Mouse (Mus musculus) kidney, embryonic 14.5 days (tissue): ENCODE results near the gene Acbd4. TPM values are rescaled to one million over a fixed set of nuclear protein-coding genes. Genes with fewer than 3 reads are reported as not detected.

ENCODE experiments used
- ATAC-seq: fragments of 200-750 bp; cut with Nextera tagmentation; 2 replicates; pipeline ENCODE4 v1.8.0; 2017; ENCODE audit warnings: moderate number of reproducible peaks, mild to moderate bottlenecking, moderate TSS enrichment, moderate library complexity; ENCODE audit not compliant: low FRiP score, low TSS enrichment
- H3K27ac ChIP-seq: fragments of 300-500 bp; sonication (generic); 2 replicates; pipeline ENCODE4 v1.5.1; 2014; ENCODE audit warnings: low read depth, mild to moderate bottlenecking, low read length, moderate library complexity, mixed read lengths
- H3K27me3 ChIP-seq: fragments of 300-500 bp; sonication (generic); 2 replicates; pipeline ENCODE4 v1.6.1; 2014; ENCODE audit warnings: mild to moderate bottlenecking, low read length; ENCODE audit not compliant: control insufficient read depth, insufficient read depth
- H3K36me3 ChIP-seq: fragments of 300-500 bp; sonication (generic); 2 replicates; pipeline ENCODE4 v1.6.1; 2014; ENCODE audit warnings: low read length, mixed read lengths; ENCODE audit not compliant: control insufficient read depth, insufficient read depth
- H3K4me1 ChIP-seq: fragments of 300-500 bp; sonication (generic); 2 replicates; pipeline ENCODE4 v1.6.1; 2014; ENCODE audit warnings: low read length, mixed read lengths; ENCODE audit not compliant: control insufficient read depth, insufficient read depth
- H3K4me2 ChIP-seq: fragments of 300-500 bp; sonication (generic); replicated peaks from 2 replicates; pipeline ENCODE4 v1.6.1; 2014; ENCODE audit warnings: low read depth, mild to moderate bottlenecking, low read length
- H3K4me3 ChIP-seq: fragments of 300-500 bp; sonication (generic); 2 replicates; pipeline ENCODE4 v1.5.1; 2014; ENCODE audit warnings: mild to moderate bottlenecking, low read length
- H3K9ac ChIP-seq: fragments of 300-500 bp; sonication (generic); 2 replicates; pipeline ENCODE4 v1.6.1; 2014; ENCODE audit warnings: low read depth, mild to moderate bottlenecking, low read length, moderate library complexity
- H3K9me3 ChIP-seq: fragments of 300-500 bp; sonication (generic); 2 replicates; pipeline ENCODE4 v1.6.1; 2016; ENCODE audit warnings: low read length; ENCODE audit not compliant: control insufficient read depth
- WGBS: fragments of 180-500 bp; shearing (Covaris S2); extraction: QIAGEN DNeasy Blood & Tissue Kit; methylation state at CpG from one replicate; pipeline ENCODE4 v1.1.7; 2014; 5-methylcytosine and 5-hydroxymethylcytosine counted together
- polyA plus RNA-seq: library from polyadenylated mRNA; unstranded; fragments of >200 nt; fragmentation: Nextera tagmentation; extraction: Ambion mirVana; gene quantifications from 2 replicates; pipeline ENCODE4 v1.2.1, GENCODE M21; 2014

The Acbd4 gene
- polyA plus RNA-seq, 1 experiment from 2014 or later = 15.8 TPM

DNA sequence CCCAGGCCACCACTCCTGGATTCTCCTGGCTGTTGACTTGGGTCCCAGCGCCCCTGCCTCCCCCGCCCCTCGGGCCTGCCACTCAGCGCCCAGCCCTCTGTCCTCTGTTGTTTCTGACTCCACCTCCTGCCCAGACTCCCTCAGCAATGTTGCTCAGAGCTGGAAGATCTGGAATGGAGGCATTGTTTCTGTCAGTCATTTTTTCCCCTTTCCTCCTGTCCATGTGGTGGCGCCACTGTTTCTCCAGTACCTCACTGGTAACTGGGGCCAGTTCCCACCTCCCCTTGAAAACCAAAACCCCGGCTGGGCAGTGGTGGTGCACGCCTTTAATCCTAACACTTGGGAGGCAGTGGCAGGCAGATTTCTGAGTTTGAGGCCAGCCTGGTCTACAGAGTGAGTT, 60.0 kb downstream of the Acbd4 start:
- no peaks in the 10 kb centered on the region for H3K36me3 ChIP-seq
- H3K4me1 ChIP-seq = no peaks in the 10 kb centered on the region
- no peak overlapping the region for H3K27ac ChIP-seq
- no peaks in the 10 kb centered on the region for H3K27me3 ChIP-seq
- no peaks in the 10 kb centered on the region for H3K9me3 ChIP-seq
- H3K4me2 ChIP-seq = no peak overlapping the region
- ATAC-seq = no peak
- no peak overlapping the region for H3K4me3 ChIP-seq
- no peak overlapping the region for H3K9ac ChIP-seq
- 82% methylated on average over 7 of the region's 7 CpGs for WGBS

Other genes starting within 250 kb of the Acbd4 start
- gene Eftud2, start 220.7 kb upstream of the Acbd4 start, polyA plus RNA-seq = 159 and 250 TPM in 2 replicates
- 1.1 and 1.8 TPM in 2 replicates for gene Ccdc103, start 220.5 kb upstream of the Acbd4 start, polyA plus RNA-seq
- not detected in 2 replicates for gene Fam187a, start 216.5 kb upstream of the Acbd4 start, polyA plus RNA-seq
- 0.29 and 0.31 TPM in 2 replicates for gene Gfap, start 200.8 kb upstream of the Acbd4 start, polyA plus RNA-seq
- gene Kif18b, start 176.6 kb upstream of the Acbd4 start, polyA plus RNA-seq = 8.3 and 13.0 TPM in 2 replicates
- 6.7 and 8.3 TPM in 2 replicates for gene C1ql1, start 155.0 kb upstream of the Acbd4 start, polyA plus RNA-seq
- gene Nmt1, start 73.5 kb upstream of the Acbd4 start, polyA plus RNA-seq = 54.7 and 63.6 TPM in 2 replicates
- gene Dcakd, start 73.3 kb upstream of the Acbd4 start, polyA plus RNA-seq = 225 and 229 TPM in 2 replicates
- gene Plcd3, start within 50 bp of the Acbd4 start, polyA plus RNA-seq = 3.2 and 4.4 TPM in 2 replicates
- gene Hexim1, start 14.5 kb downstream of the Acbd4 start, polyA plus RNA-seq = 7.1 and 8.9 TPM in 2 replicates
- 8.3 and 10.3 TPM in 2 replicates for gene Hexim2, start 30.7 kb downstream of the Acbd4 start, polyA plus RNA-seq
- 1.1 and 4.0 TPM in 2 replicates for gene Fmnl1, start 69.4 kb downstream of the Acbd4 start, polyA plus RNA-seq
- 0.26 and 0.29 TPM in 2 replicates for gene 1700023F06Rik, start 106.9 kb downstream of the Acbd4 start, polyA plus RNA-seq
- not detected in 2 replicates for gene Spata32, start 116.8 kb downstream of the Acbd4 start, polyA plus RNA-seq
- 3.3 and 4.8 TPM in 2 replicates for gene Map3k14, start 165.8 kb downstream of the Acbd4 start, polyA plus RNA-seq